Mouse (Mus musculus): Measurements from ENCODE around the gene Gimap9.
"Not testable (repeated sequence)": the region's sequence is repeated elsewhere in the genome, so short reads cannot be mapped to it uniquely, and the experiment has no call there.

The Gimap9 gene

DNA sequence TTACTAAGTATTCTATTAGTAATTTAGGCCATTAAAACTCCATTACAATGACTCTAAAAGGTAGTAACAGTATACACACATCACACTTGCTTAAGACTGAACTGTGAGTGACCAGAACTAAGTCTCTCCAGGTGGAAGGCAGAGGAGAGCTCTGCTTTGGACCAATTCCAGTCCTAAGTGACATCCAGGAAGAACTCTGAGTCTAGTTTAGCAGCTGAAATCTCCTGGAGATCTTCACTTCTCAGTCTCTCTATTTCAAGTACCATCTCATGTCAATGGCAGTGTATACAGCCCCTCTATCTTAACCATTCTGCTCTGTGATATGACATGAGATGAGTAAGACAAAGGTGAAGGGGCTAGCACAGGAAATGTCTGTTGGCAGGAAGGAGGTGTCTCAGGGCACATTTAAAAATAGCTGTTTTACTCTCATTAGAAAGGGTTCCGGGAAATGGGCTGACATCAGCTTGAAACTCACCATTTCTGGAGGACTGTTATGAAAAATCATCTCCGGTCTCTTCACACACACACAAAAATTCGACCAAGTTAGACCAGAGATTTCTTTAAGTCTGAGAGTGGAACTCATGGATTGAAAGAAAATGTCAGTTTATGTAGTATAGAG lies 5.7 kb downstream of the Gimap9 start:
- Histone ChIP-seq H3K9me3 (ENCODE audit: low read length) (no peaks in the 10 kb centered on the region), H3K4me1 (replicated peaks; ENCODE audit: low read depth, low read length) (peaks cover 11% of the 10 kb centered on the region), H3K27me3 (ENCODE audit: insufficient read depth, low read length) (no peaks in the 10 kb centered on the region), H3K36me3 (ENCODE audit: insufficient read depth, low read length) (no peaks in the 10 kb centered on the region), H3K4me3 (replicated peaks; ENCODE audit: low read length) (no peak overlapping the region)
- TF ChIP-seq CTCF (conservative IDR thresholded peaks at IDR 0.05; ENCODE audit: low read length) (no peak), NANOG (IDR thresholded peaks at IDR 0.05; ENCODE audit: borderline replicate concordance, low read length) (no peak)

DNA sequence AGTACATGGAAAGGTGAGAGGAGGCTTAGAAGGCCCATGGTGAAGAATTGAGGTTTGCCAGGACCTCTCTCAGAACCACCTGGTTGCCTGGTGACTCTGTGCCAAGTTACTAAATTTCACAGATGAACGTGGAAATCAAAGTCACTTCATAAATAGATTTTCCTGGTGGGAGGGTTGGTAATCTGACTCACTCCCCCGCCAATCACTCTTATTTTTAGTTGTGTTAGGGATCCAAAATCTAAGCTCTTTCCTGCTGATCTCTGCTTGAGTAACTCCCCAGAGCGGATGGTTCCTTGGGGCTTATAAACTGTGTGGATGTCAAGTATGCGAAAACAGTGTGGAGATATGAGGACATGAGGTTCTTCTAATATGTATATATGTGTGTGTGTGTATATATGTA lies 6.3 kb downstream of the Gimap9 start:
- H3K36me3 ChIP-seq (ENCODE audit: insufficient read depth, low read length) = no peaks in the 10 kb centered on the region
- H3K27me3 ChIP-seq (ENCODE audit: insufficient read depth, low read length) = no peaks in the 10 kb centered on the region
- no peak overlapping the region for H3K4me3 ChIP-seq (replicated peaks; ENCODE audit: low read length)
- H3K9me3 ChIP-seq (ENCODE audit: low read length) = no peaks in the 10 kb centered on the region
- H3K4me1 ChIP-seq (replicated peaks; ENCODE audit: low read depth, low read length) = peaks cover 5% of the 10 kb centered on the region
- TF ChIP-seq CTCF (conservative IDR thresholded peaks at IDR 0.05; ENCODE audit: low read length) (no peak), NANOG (IDR thresholded peaks at IDR 0.05; ENCODE audit: borderline replicate concordance, low read length) (no peak), POU5F1 (IDR thresholded peaks at IDR 0.05; ENCODE audit: borderline replicate concordance, low read length) (no peak)

DNA sequence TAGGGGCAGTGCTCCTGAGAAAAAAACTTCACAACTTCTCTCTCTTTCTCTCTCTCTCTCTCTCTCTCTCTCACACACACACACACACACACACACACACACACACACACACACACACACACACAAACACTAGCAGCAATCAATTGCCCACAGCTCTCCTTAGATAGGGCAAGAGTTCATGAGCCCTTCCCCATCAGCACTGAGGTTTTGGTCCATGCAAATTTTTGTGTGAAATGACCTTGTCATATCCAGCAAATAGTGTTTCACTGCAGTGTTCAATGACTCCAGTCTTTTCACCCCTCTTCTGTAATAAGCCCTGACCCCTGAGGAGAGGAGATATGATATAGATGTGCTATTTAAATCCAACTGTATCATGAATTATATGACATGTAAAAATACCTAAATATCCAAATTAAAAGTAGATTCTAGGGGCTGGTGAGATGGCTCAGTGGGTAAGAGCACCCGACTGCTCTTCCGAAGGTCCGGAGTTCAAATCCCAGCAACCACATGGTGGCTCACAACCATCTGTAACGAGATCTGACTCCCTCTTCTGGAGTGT lies 7.4 kb downstream of the Gimap9 start:
- H3K4me3 ChIP-seq (replicated peaks; ENCODE audit: low read length); H3K9me3 ChIP-seq (ENCODE audit: low read length); H3K4me1 ChIP-seq (replicated peaks; ENCODE audit: low read depth, low read length); H3K27me3 ChIP-seq (ENCODE audit: insufficient read depth, low read length); H3K36me3 ChIP-seq (ENCODE audit: insufficient read depth, low read length): not testable (repeated sequence)

DNA sequence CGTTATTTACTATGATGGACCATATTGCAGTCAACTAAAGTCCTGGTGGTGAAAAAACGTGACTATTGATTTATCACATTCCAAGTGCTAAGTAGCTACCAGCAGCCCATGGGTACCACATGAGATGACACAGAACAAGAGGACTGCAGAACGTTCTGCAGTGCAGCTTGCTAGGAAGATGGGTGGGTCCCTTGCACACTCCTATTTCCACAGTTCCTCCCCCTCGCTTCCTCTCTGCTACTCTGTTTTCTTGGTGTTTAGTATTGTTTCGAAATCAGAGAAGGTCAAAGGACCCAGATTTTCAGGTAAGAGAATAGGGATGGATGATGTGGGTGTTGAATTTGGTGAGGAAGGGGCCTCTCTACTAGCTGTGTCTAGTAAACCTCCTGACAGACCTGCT lies 8.4 kb downstream of the Gimap9 start, which contains the start of gene Gimap4:
TSS of gene Gimap4 (plus strand) at position 231 of the 400 bp plus-strand sequence.
- Histone ChIP-seq H3K36me3 (ENCODE audit: insufficient read depth, low read length) (no peaks in the 10 kb centered on the region), H3K9me3 (ENCODE audit: low read length) (no peaks in the 10 kb centered on the region), H3K4me1 (replicated peaks; ENCODE audit: low read depth, low read length) (no peaks in the 10 kb centered on the region), H3K27me3 (ENCODE audit: insufficient read depth, low read length) (no peaks in the 10 kb centered on the region), H3K4me3 (replicated peaks; ENCODE audit: low read length) (no peak within 1 kb of the TSS)
- TF ChIP-seq POU5F1 (IDR thresholded peaks at IDR 0.05; ENCODE audit: borderline replicate concordance, low read length) (no peak), NANOG (IDR thresholded peaks at IDR 0.05; ENCODE audit: borderline replicate concordance, low read length) (no peak), CTCF (conservative IDR thresholded peaks at IDR 0.05; ENCODE audit: low read length) (no peak)

DNA sequence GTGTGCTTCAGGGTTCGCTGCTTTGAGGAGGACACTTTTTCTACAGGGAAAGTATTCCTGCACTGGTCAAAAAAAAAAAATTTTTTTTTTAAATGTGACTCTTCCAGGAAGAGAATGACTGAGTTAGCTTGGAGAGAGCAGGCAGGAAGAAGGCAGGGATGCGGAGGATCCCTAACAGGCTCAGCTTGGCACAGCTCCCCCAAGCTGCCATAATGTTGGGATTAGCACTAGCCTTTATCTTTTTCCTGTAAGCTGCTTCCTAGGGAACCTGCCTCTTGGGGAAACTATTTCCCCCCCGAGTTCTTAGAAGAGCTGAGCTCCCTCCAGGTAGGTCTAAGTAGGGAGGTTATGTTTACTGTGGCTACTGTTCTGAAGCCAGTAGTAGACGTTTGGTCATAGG lies 8.9 kb downstream of the Gimap9 start:
- Histone ChIP-seq H3K9me3 (ENCODE audit: low read length) (no peaks in the 10 kb centered on the region), H3K36me3 (ENCODE audit: insufficient read depth, low read length) (no peaks in the 10 kb centered on the region), H3K4me1 (replicated peaks; ENCODE audit: low read depth, low read length) (no peaks in the 10 kb centered on the region), H3K4me3 (replicated peaks; ENCODE audit: low read length) (no peak overlapping the region), H3K27me3 (ENCODE audit: insufficient read depth, low read length) (no peaks in the 10 kb centered on the region)
- no peak for TF ChIP-seq POU5F1 (IDR thresholded peaks at IDR 0.05; ENCODE audit: borderline replicate concordance, low read length)
- TF ChIP-seq CTCF (conservative IDR thresholded peaks at IDR 0.05; ENCODE audit: low read length) = no peak
- no peak for TF ChIP-seq NANOG (IDR thresholded peaks at IDR 0.05; ENCODE audit: borderline replicate concordance, low read length)

DNA sequence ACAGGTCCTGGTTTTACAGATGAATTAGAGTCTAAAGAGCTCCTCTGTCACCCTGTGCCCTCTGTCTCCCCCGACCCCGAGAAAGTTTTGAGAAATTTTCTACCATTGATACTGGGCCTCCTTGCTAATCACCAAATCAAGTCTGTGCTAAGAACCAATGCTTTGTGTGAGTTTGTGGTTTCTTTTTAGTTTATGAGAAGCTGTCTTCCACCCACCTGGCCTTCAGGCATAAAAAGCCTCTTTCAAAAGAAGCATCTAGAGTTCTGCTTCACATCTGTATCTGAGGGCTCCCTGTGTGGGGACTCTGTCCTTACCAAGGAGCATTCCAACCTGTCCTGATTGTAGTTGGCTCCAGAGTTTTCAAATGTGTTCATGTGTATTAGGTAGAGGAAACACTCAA lies 9.3 kb downstream of the Gimap9 start:
- TF ChIP-seq POU5F1 (IDR thresholded peaks at IDR 0.05; ENCODE audit: borderline replicate concordance, low read length) (no peak), NANOG (IDR thresholded peaks at IDR 0.05; ENCODE audit: borderline replicate concordance, low read length) (no peak), CTCF (conservative IDR thresholded peaks at IDR 0.05; ENCODE audit: low read length) (no peak)
- Histone ChIP-seq H3K27me3 (ENCODE audit: insufficient read depth, low read length) (no peaks in the 10 kb centered on the region), H3K36me3 (ENCODE audit: insufficient read depth, low read length) (no peaks in the 10 kb centered on the region), H3K9me3 (ENCODE audit: low read length) (no peaks in the 10 kb centered on the region), H3K4me3 (replicated peaks; ENCODE audit: low read length) (no peak overlapping the region), H3K4me1 (replicated peaks; ENCODE audit: low read depth, low read length) (no peaks in the 10 kb centered on the region)

DNA sequence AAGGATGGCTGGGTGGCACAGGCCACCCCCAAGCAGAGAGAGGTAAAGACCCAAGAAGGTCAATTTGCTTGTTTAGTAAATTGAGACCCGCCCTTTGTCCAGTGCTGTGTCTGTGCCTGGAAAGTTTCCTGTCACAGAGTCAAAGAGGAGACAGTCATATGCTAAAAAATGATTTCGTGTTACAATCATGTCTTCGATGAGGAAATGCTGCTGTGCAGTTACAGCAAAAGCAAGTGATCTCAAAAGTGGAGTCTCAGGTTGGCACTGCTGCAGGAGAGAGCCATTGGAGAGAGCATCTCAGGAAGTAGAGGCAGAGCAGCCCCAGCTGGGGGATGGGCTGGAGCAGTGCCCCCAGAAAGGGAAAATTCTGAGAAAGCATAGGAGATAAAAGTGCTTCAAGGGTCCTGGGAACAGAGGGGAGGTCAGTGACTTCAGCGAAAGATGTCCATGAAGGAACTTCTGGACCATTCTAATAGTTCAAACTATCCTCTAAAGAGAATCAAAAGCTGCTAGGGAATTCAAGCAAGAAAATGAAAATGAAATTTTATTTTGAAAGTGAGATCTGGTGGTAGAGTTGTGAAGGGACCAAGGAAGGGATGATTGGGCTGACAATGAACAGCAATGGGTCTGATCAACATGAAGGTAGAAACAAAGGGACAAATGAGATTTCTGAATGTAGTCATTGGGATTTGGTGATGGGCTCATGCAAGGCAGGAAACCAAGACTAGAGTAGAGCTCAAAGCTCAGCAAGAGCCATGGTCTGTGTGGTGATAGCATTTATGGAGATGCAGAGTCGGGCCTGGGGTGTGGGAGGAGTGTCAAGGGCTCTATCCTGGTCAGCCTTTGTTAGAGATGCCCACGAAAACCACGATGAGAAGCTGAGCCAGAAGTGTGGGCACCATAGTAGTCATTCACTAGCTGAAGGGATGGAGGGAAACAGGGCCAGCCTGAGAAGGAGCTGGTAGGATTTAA lies 10.1 kb downstream of the Gimap9 start:
- H3K36me3 ChIP-seq (ENCODE audit: insufficient read depth, low read length) = no peaks in the 10 kb centered on the region
- no peaks in the 10 kb centered on the region for H3K27me3 ChIP-seq (ENCODE audit: insufficient read depth, low read length)
- TF ChIP-seq CTCF (conservative IDR thresholded peaks at IDR 0.05; ENCODE audit: low read length) (no peak), NANOG (IDR thresholded peaks at IDR 0.05; ENCODE audit: borderline replicate concordance, low read length) (no peak), POU5F1 (IDR thresholded peaks at IDR 0.05; ENCODE audit: borderline replicate concordance, low read length) (no peak)
- no peak overlapping the region for H3K4me3 ChIP-seq (replicated peaks; ENCODE audit: low read length)
- no peaks in the 10 kb centered on the region for H3K4me1 ChIP-seq (replicated peaks; ENCODE audit: low read depth, low read length)
- no peaks in the 10 kb centered on the region for H3K9me3 ChIP-seq (ENCODE audit: low read length)

DNA sequence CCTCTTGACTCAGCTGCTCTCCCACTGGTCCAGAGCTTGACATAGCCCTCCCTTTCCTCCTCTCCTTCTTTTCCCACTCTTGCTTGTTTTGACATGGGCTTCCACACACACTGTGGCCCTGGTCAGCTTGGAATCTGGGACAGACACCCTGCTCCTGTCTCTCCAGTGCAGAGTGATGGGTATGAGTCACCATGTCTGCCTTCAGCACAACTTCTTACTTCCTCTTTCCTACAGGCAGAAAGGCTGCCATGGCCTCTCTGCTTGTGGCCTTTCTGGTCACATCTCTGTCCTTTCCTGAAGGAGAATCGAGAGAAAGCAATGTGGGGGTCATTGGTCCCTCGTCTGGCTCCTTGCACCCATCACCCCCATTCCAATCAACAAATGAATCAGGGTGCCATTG lies 11.1 kb downstream of the Gimap9 start:
- Histone ChIP-seq H3K4me1 (replicated peaks; ENCODE audit: low read depth, low read length) (no peaks in the 10 kb centered on the region), H3K36me3 (ENCODE audit: insufficient read depth, low read length) (no peaks in the 10 kb centered on the region), H3K4me3 (replicated peaks; ENCODE audit: low read length) (no peak overlapping the region), H3K27me3 (ENCODE audit: insufficient read depth, low read length) (no peaks in the 10 kb centered on the region), H3K9me3 (ENCODE audit: low read length) (no peaks in the 10 kb centered on the region)
- TF ChIP-seq CTCF (conservative IDR thresholded peaks at IDR 0.05; ENCODE audit: low read length) = no peak
- no peak for TF ChIP-seq NANOG (IDR thresholded peaks at IDR 0.05; ENCODE audit: borderline replicate concordance, low read length)
- TF ChIP-seq POU5F1 (IDR thresholded peaks at IDR 0.05; ENCODE audit: borderline replicate concordance, low read length) = no peak
